Comparison of ENCODE assay signal across 12 mouse cellular contexts in genomic region chr8:47604198-47604835, GRCm38 (mm10).
A peak's percentile ranks its signal among the peaks of the same experiment; 100 is the strongest.
DNase-seq lines count a peak whose midpoint lies in the region; ATAC-seq lines count a peak whose summit lies in the region.
"Had no signal": no experiment of that assay in that cellular context is flagged by ENCODE, and none has a peak within 500 bp of the region (broad histone marks: within the 10 kb centered on the region; RNA-seq: fewer than 3 reads in every experiment).

No protein-coding gene starts in this region.

- peak; percentile 33 to 37 for DNase-seq in gastrocnemius, adult 8-10 months (ENCODE audit: low spot score in 2 of 2)
- no peak for DNase-seq in gastrocnemius, postnatal 10 days
- DNase-seq in retina, adult 2 months (ENCODE audit: low read depth, low spot score) = peak; percentile 28
- DNase-seq in retina, embryonic 14.5 days (ENCODE audit: low spot score) = no peak
- peak; percentile 60 for DNase-seq in kidney, adult 9 months
- peak; percentile 82 for DNase-seq in skeletal muscle tissue, adult 2 months (ENCODE audit: low read depth, low spot score)
- no peak for DNase-seq in lung, postnatal 10 days
- DNase-seq: cerebellum, postnatal 14 days; right cerebral cortex, postnatal 14 days; thymus, postnatal 4 days had no signal

- ATAC-seq in erythroid progenitor cell, adult 5-6 weeks (replicated peaks; ENCODE audit: low FRiP score, poor library complexity, severe bottlenecking) = no peak
- ATAC-seq: midbrain, embryonic 15.5 days had no signal

Comparison
In these comparisons a context has a peak if more than half of its experiments do, and no peak if none do; other contexts are left out.
1. DNase-seq: peak in gastrocnemius, adult 8-10 months (2 of 2), retina, adult 2 months (single experiment), kidney, adult 9 months (single experiment) and skeletal muscle tissue, adult 2 months (single experiment); none in gastrocnemius, postnatal 10 days (single experiment), retina, embryonic 14.5 days (single experiment) and lung, postnatal 10 days (single experiment).